Mouse (Mus musculus) thymus, postnatal 25 days (tissue): ENCODE results near the gene Erp29.

ENCODE experiments used
- DNase-seq: peaks from one replicate; pipeline ENCODE4 v3.0.0; 2022

Gene Erp29

GRCm38 (mm10) chr5:121448450-121448849 is 3.9 kb downstream of the Erp29 start:
- DNase-seq, result peak; percentile 20

- DNase-seq, result no peak
These were observed 7.4 kb downstream of the Erp29 start for GRCm38 (mm10) chr5:121444870-121445269.

- DNase-seq, result peak; percentile 53
These were observed 8.8 kb downstream of the Erp29 start for GRCm38 (mm10) chr5:121443548-121443947.

GRCm38 (mm10) chr5:121438756-121439155 is 13.6 kb downstream of the Erp29 start:
- no peak for DNase-seq

GRCm38 (mm10) chr5:121438131-121438530 is 14.2 kb downstream of the Erp29 start:
- DNase-seq, result no peak

GRCm38 (mm10) chr5:121428954-121429353 is 23.4 kb downstream of the Erp29 start:
- no peak for DNase-seq

- DNase-seq, result no peak
These were observed 29.0 kb downstream of the Erp29 start for GRCm38 (mm10) chr5:121423297-121423696.

GRCm38 (mm10) chr5:121422787-121423186 is 29.5 kb downstream of the Erp29 start:
- no peak for DNase-seq

GRCm38 (mm10) chr5:121420721-121421120 is 31.6 kb downstream of the Erp29 start:
- DNase-seq, result no peak

GRCm38 (mm10) chr5:121410975-121411374 is 41.3 kb downstream of the Erp29 start:
- no peak for DNase-seq

GRCm38 (mm10) chr5:121407856-121408255 is 44.5 kb downstream of the Erp29 start:
- no peak for DNase-seq

- DNase-seq, result no peak
These were observed 51.5 kb downstream of the Erp29 start for GRCm38 (mm10) chr5:121400849-121401248.

- DNase-seq, result no peak
These were observed 52.2 kb downstream of the Erp29 start for GRCm38 (mm10) chr5:121400064-121400463.

- no peak for DNase-seq
These were observed 52.8 kb downstream of the Erp29 start for GRCm38 (mm10) chr5:121399540-121399939.

GRCm38 (mm10) chr5:121398965-121399462 is 53.3 kb downstream of the Erp29 start:
- DNase-seq, result no peak

GRCm38 (mm10) chr5:121398146-121398964 is 54.0 kb downstream of the Erp29 start:
- no peak for DNase-seq

GRCm38 (mm10) chr5:121397187-121398145 is 54.8 kb downstream of the Erp29 start, which contains the start of gene Naa25:
Gene Naa25 (plus strand): TSS chr5:121397936.
- DNase-seq, result peak; percentile 95

GRCm38 (mm10) chr5:121395621-121396020 is 56.7 kb downstream of the Erp29 start:
- DNase-seq, result no peak

- no peak for DNase-seq
These were observed 58.9 kb downstream of the Erp29 start for GRCm38 (mm10) chr5:121393402-121393801.

GRCm38 (mm10) chr5:121392667-121393380 is 59.5 kb downstream of the Erp29 start:
- peak; percentile 23 for DNase-seq

- no peak for DNase-seq
These were observed 62.6 kb downstream of the Erp29 start for GRCm38 (mm10) chr5:121389691-121390090.

- DNase-seq, result no peak
These were observed 63.2 kb downstream of the Erp29 start for GRCm38 (mm10) chr5:121389106-121389505.

GRCm38 (mm10) chr5:121387126-121387525 is 65.2 kb downstream of the Erp29 start:
- DNase-seq, result no peak
